Mouse (Mus musculus) spleen, adult 2 months (tissue): ENCODE data around the gene Bzw2.

Experiments
- CTCF ChIP-seq: fragments of 200-500 bp; IDR thresholded peaks from 2 replicates; pipeline ENCODE4 v1.5.1; 2011; ENCODE audit warnings: mild to moderate bottlenecking, inconsistent platforms; ENCODE audit not compliant: insufficient read depth, insufficient read length, insufficient replicate concordance; ENCODE audit errors: extremely low read depth
- POLR2A ChIP-seq: fragments of 200-500 bp; IDR thresholded peaks from 2 replicates; pipeline ENCODE4 v1.6.1; 2011; ENCODE audit warnings: low read depth, low read length, inconsistent platforms

DNA sequence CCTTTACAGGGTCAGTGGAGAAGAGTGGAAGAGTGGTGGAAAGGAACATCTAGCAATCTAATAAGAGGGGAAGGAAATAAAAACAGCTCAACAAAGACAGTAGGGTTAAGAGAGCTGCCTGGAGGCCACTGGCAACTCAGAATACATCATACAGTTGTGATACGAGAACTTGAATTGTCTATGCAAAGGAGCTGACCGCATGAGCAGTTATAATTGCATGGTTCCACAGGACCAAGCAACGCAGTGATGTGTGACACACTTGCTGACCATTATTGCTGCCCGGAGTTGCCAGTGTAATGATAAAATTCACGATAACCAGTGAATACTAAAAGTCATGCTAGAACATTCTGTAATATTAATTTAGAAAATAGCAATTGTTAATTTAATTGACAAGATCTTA is 31.8 kb downstream of the Bzw2 start:
- TF ChIP-seq CTCF: no peak
- no peak for TF ChIP-seq POLR2A
